Mouse (Mus musculus): ENCODE measurements at regions not wholly inside any gene's neighbourhood (a gene's known extent, or its start where the extent isn't known, plus 50 kb on each side); places are given as distances from the start of the nearest gene placed in this dataset.

- Histone ChIP-seq H3K27ac (no peak overlapping the region), H3K9me3 (peaks cover 4% of the 10 kb centered on the region; the same call in 1 of the 2 replicates), H3K27me3 (ENCODE audit: poor library complexity, severe bottlenecking) (no peaks in the 10 kb centered on the region), H3K4me1 (no peaks in the 10 kb centered on the region; the same call in 1 of the 2 replicates), H3K36me3 (replicated peaks) (no peaks in the 10 kb centered on the region), H3K4me3 (no peak overlapping the region)
- DNase-seq (ENCODE audit: extremely low spot score, low spot score), result no peak
- WGBS, result 90% methylated on average over 3 of the region's 3 CpGs
These were observed 83.7 kb downstream of the E030025P04Rik start for GRCm38 (mm10) chr11:109060527-109060908.

DNA sequence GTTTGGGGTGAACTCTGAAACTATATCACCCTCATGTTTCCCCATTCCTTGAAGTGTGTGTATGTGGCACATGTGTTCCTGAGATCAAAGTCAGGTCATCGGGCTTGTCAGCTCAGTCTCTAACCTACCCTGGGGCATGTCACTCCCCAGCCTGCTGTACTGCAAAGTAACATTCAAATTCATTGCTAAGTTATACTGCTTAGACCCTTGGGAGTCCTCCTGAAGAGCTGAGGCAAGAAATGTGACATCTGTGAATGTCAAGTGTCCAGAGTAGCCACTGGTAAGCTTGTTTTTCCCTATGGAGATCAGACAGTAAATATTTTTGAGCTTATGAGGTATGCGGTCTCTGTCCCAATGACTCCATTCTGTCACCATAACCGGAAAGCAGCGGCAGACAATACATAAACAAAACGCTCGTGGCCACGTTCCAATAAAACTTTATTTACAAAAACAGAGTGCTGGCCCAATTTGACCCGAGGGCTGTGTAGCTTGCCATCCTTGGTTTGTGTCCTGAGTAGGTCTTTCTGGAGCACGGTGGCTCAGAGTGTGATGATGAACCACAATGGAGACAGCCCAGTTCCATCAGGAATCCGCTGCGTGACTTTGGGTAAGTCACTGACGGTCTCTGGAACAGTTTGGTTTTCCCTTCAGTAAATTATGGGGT is 84.2 kb downstream of the E030025P04Rik start:
- Histone ChIP-seq H3K27me3 (ENCODE audit: poor library complexity, severe bottlenecking) (no peaks in the 10 kb centered on the region), H3K4me3 (no peak overlapping the region), H3K36me3 (replicated peaks) (no peaks in the 10 kb centered on the region), H3K9me3 (peaks cover 4% of the 10 kb centered on the region; the same call in 1 of the 2 replicates), H3K27ac (no peak overlapping the region), H3K4me1 (no peaks in the 10 kb centered on the region; the same call in 1 of the 2 replicates)
- DNase-seq (ENCODE audit: extremely low spot score, low spot score), result no peak
- WGBS, result 93% methylated on average over 12 of the region's 12 CpGs

GRCm38 (mm10) chr11:109058021-109058420 is 86.1 kb downstream of the E030025P04Rik start:
- peaks cover 4% of the 10 kb centered on the region; the same call in 1 of the 2 replicates for H3K9me3 ChIP-seq
- H3K27ac ChIP-seq, result no peak overlapping the region
- H3K36me3 ChIP-seq (replicated peaks), result no peaks in the 10 kb centered on the region
- no peaks in the 10 kb centered on the region for H3K27me3 ChIP-seq (ENCODE audit: poor library complexity, severe bottlenecking)
- DNase-seq (ENCODE audit: extremely low spot score, low spot score), result no peak
- H3K4me3 ChIP-seq, result no peak overlapping the region
- no peaks in the 10 kb centered on the region; the same call in 1 of the 2 replicates for H3K4me1 ChIP-seq

DNA sequence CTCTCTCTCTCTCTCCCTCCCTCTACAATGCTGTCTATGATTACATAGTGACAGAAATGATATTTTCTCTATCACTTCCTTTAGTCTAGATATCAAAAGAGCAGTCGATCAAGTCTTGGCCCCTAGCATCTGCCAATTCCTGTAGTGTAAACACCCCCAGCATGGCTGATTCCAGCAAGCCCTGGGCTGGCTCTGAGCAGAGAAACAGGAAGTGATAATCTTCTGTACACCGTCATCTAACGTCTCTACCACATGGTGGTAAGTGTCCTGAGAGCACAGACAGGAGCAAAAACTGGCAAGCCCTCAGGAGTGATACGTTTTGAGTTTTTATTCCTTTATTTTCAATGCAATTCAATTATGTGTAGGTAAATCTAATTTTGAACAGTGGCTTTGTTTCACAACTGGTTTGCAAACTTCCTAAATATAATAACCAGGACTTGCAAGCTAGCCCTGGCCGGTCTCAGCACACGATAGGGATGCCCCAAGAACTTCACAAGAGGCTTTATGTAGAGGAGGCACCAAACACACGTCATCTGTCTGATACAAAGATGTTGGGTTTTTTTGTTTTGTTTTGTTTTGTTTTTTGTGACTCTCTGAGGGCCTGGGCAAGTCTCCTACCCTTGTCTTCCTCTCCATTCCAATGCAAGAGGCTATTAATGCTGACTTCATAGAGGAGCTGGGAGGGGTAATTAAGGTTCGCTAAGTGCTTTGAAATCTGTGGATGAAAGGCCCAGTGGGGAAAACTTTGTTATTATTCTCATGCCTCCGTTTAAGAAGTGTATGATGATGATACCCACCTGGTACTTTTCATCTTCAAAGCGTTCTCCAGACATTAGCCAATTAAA is 95.7 kb downstream of the E030025P04Rik start:
- H3K27me3 ChIP-seq (ENCODE audit: poor library complexity, severe bottlenecking), result no peaks in the 10 kb centered on the region
- no peak overlapping the region for H3K4me3 ChIP-seq
- 87% methylated on average over 10 of the region's 10 CpGs for WGBS
- H3K9me3 ChIP-seq, result no peaks in the 10 kb centered on the region
- no peak for DNase-seq (ENCODE audit: extremely low spot score, low spot score)
- H3K27ac ChIP-seq, result no peak overlapping the region
- no peaks in the 10 kb centered on the region for H3K4me1 ChIP-seq
- H3K36me3 ChIP-seq (replicated peaks), result no peaks in the 10 kb centered on the region

- Histone ChIP-seq H3K27ac (no peak overlapping the region), H3K4me3 (no peak overlapping the region), H3K27me3 (ENCODE audit: poor library complexity, severe bottlenecking) (no peaks in the 10 kb centered on the region), H3K36me3 (replicated peaks) (no peaks in the 10 kb centered on the region), H3K9me3 (no peaks in the 10 kb centered on the region), H3K4me1 (no peaks in the 10 kb centered on the region)
- no peak for DNase-seq (ENCODE audit: extremely low spot score, low spot score)
- 85% methylated on average over 4 of the region's 4 CpGs for WGBS
These were observed 96.6 kb downstream of the E030025P04Rik start for GRCm38 (mm10) chr11:109047483-109048110.

DNA sequence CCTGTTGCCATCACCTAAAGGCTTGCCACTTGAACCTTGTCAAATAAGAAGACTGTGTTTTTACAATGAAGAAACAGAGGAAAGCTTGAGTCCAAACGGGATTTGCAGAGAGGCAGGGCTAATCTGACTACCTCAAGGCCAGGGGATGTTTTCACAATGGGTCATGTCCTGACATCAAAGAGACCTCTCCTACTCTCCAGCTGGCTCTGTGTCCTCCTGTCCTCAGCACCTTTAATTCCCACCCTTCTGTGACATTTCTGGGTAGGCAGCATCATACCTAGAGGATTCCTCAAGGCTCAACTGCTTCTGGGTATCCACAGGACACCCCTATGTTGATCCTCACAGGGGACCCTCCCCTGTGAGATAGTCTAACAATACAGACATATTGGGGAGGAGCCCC is 97.7 kb downstream of the E030025P04Rik start:
- Histone ChIP-seq H3K9me3 (no peaks in the 10 kb centered on the region), H3K4me1 (peaks cover 1% of the 10 kb centered on the region; the same call in 1 of the 2 replicates), H3K27me3 (ENCODE audit: poor library complexity, severe bottlenecking) (no peaks in the 10 kb centered on the region), H3K27ac (no peak overlapping the region), H3K4me3 (no peak overlapping the region), H3K36me3 (replicated peaks) (no peaks in the 10 kb centered on the region)
- DNase-seq (ENCODE audit: extremely low spot score, low spot score), result no peak
- 52% methylated on average over 1 of the region's 1 CpGs for WGBS

DNA sequence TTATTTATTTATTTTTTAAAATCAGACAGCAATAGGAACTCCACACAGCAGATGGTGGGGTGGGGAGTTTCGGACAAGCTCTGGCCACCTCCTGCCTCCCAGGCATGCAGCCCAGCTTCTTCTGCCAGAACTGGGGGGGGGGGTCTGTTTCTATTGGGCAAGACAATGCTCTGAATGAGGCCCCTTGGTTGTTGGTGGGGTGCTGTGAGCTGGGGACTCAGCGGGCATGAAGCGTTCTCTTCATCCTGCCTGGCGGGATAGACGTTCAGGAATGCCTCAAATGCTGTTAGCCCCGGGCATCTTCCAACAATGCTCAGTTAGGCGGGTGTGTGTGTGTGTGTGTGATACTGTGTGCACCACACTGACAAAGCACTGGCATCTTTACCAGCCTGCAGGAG is 103.7 kb downstream of the E030025P04Rik start:
- peaks cover 29% of the 10 kb centered on the region for H3K4me1 ChIP-seq
- peak overlapping the region; percentile 48; the same call in 1 of the 2 replicates for H3K27ac ChIP-seq
- no peak overlapping the region for H3K4me3 ChIP-seq
- peaks cover 7% of the 10 kb centered on the region; the same call in 1 of the 2 replicates for H3K27me3 ChIP-seq (ENCODE audit: poor library complexity, severe bottlenecking)
- H3K36me3 ChIP-seq (replicated peaks), result no peaks in the 10 kb centered on the region
- no peaks in the 10 kb centered on the region for H3K9me3 ChIP-seq
- WGBS, result 49% methylated on average over 7 of the region's 7 CpGs
- DNase-seq (ENCODE audit: extremely low spot score, low spot score), result no peak

DNA sequence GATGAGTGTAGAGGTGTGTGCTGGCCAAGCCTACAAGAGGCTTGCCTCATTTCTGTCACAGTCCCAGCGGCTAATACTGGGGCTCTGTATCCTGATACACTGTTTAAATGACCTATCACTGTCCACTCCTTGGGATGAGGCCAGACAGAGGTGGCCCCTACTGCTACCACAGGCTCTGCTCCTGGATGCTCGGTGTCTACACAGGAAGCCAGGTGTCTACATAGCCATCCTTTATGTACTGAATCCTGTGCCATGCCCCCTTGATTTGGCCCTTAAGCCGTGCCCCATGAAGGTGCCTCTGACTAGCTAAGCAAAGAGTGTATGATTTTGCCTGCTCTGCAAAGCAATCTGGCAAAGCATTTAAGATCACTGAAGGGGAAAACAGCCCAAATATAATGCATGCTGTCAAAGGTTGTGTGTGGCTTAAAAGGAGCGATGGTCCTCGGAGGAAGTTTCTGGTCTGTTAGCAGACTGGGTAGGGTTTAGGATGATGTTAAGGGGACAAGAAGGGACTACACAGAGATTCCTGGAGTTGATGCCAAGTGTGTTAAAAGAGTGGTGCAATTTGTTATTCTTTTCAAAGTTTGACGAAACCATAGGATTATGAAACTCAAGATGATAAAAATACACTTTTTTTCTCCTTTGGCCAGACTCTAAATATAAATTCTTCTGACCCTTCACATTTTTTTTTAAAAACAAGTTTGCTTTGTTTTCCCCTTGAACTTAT is 104.2 kb downstream of the E030025P04Rik start:
- Histone ChIP-seq H3K4me3 (no peak overlapping the region), H3K9me3 (no peaks in the 10 kb centered on the region), H3K36me3 (replicated peaks) (no peaks in the 10 kb centered on the region), H3K27ac (peak overlapping the region; percentile 53), H3K27me3 (ENCODE audit: poor library complexity, severe bottlenecking) (peaks cover 12% of the 10 kb centered on the region), H3K4me1 (peaks cover 29% of the 10 kb centered on the region)
- DNase-seq (ENCODE audit: extremely low spot score, low spot score), result no peak
- 69% methylated on average over 6 of the region's 6 CpGs for WGBS

- Histone ChIP-seq H3K9me3 (no peaks in the 10 kb centered on the region), H3K36me3 (replicated peaks) (no peaks in the 10 kb centered on the region), H3K27me3 (ENCODE audit: poor library complexity, severe bottlenecking) (peaks cover 13% of the 10 kb centered on the region), H3K4me3 (no peak overlapping the region), H3K4me1 (peaks cover 29% of the 10 kb centered on the region), H3K27ac (peak overlapping the region; percentile 53; the same call in 1 of the 2 replicates)
- WGBS, result 84% methylated on average over 10 of the region's 10 CpGs
- no peak for DNase-seq (ENCODE audit: extremely low spot score, low spot score)
These were observed 104.9 kb downstream of the E030025P04Rik start for GRCm38 (mm10) chr11:109039060-109039791.

DNA sequence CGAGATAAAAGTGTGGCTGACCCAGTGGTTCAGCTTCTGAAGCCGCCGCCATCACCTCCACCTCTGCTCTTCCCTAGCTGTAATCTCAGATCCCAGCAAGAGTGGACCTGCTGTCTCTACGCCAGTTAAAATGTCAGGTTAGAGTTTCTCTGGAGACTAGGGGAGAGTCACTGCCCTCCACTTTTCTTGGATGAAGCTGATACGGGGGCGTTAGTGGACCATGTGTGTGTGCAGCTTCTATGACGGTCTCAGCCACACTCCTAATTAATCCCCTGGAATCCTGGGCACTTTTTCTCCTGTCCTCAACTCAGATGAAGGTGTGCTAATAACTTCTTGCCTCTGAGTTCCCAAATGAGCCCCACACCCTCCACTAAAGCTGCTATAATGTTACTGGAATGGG is 106.0 kb downstream of the E030025P04Rik start:
- Histone ChIP-seq H3K9me3 (no peaks in the 10 kb centered on the region), H3K27me3 (ENCODE audit: poor library complexity, severe bottlenecking) (peaks cover 21% of the 10 kb centered on the region), H3K4me3 (no peak overlapping the region), H3K27ac (no peak overlapping the region), H3K36me3 (replicated peaks) (no peaks in the 10 kb centered on the region), H3K4me1 (peaks cover 39% of the 10 kb centered on the region)
- 84% methylated on average over 7 of the region's 7 CpGs for WGBS
- no peak for DNase-seq (ENCODE audit: extremely low spot score, low spot score)

DNA sequence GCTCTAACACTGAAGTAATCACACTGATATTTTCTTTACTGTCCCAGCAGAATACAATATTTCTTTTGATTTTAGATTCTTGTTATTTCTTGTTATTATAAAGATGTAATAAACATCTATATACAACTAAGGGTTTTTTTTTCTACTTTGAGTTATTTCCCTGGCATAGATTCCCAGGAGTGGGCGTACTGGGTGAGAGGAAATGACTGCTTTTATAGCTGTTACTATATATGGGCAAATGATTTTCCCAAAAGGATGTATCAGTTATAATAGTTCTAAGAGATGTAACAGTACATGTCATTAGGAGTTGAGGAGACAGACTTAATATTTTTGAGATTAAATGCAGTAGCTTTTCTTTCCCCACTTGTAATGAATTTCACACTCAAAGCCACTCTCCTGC is 109.6 kb downstream of the E030025P04Rik start:
- peaks cover 45% of the 10 kb centered on the region for H3K27me3 ChIP-seq (ENCODE audit: poor library complexity, severe bottlenecking)
- no peak overlapping the region for H3K27ac ChIP-seq
- peaks cover 43% of the 10 kb centered on the region for H3K4me1 ChIP-seq
- H3K9me3 ChIP-seq, result no peaks in the 10 kb centered on the region
- WGBS, result 94% methylated on average over 1 of the region's 1 CpGs
- DNase-seq (ENCODE audit: extremely low spot score, low spot score), result no peak
- H3K36me3 ChIP-seq (replicated peaks), result no peaks in the 10 kb centered on the region
- no peak overlapping the region for H3K4me3 ChIP-seq

DNA sequence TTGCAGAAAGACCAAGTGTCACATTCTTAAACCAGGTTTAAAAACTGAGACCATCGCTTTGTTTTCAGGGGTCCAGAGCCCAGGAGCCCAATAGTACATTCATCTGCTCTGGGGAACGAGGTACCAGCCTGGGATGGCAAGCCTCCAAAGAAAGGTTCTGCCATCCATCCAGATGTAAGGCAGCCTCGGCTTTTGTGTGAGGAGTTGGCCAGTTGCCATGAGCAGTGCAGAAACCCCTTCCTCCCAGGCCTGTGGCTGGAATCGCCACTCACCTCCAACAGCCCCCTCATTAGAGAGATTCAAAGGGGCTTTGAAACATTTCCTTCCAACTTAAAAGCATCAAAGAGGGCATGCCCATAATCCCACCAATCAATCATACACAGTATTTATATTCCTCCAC is 110.1 kb downstream of the E030025P04Rik start:
- H3K27me3 ChIP-seq (ENCODE audit: poor library complexity, severe bottlenecking), result peaks cover 49% of the 10 kb centered on the region
- no peak for DNase-seq (ENCODE audit: extremely low spot score, low spot score)
- no peak overlapping the region for H3K4me3 ChIP-seq
- H3K27ac ChIP-seq, result peak overlapping the region; percentile 31; the same call in 1 of the 2 replicates
- WGBS, result 77% methylated on average over 4 of the region's 4 CpGs
- peaks cover 41% of the 10 kb centered on the region for H3K4me1 ChIP-seq
- no peaks in the 10 kb centered on the region for H3K9me3 ChIP-seq
- H3K36me3 ChIP-seq (replicated peaks), result no peaks in the 10 kb centered on the region
